Mouse (Mus musculus): ENCODE results near the gene Antxr2.

DNA sequence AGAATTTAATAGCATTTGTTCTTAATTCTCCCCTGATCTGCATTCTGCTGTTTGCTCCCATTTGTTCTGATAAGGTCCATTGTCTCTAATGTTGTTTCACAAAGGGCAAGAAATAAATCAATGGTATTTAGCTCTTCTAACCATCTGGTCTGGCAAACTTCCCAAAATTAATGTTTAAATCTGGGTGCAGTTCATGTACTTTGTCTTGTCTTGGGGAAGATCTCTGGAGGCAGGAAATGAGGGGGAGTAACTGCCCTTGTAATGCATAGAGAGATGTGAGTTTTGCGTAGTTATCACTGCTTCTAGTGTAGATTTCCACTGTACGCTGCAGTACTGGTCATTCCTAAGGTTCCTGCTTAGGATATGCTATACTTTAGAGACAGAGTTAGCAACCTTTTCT, 193.5 kb downstream of the Antxr2 start:
- TF ChIP-seq CTCF (IDR thresholded peaks at IDR 0.05; ENCODE audit: insufficient read depth, low read length) (no peak), POLR2A (IDR thresholded peaks at IDR 0.05; ENCODE audit: borderline replicate concordance, extremely low read depth, low read depth, low read length) (no peak)

Measured in lung, adult 2 months (tissue).